Mouse (Mus musculus): ENCODE measurements around the gene Gm49342. TPM values are rescaled to one million over a fixed set of nuclear protein-coding genes. Genes with fewer than 3 reads are reported as not detected.
A peak's percentile ranks its signal among the peaks of the same experiment; 100 is the strongest.
"Not testable (repeated sequence)": the region's sequence is repeated elsewhere in the genome, so short reads cannot be mapped to it uniquely, and the experiment has no call there.

Gene Gm49342
- total RNA-seq (2022) = 10 to 100 TPM in 3 of 4 experiments, 1 to 10 TPM in 1; 8.5 to 15.5 (median 10.8) TPM

DNA sequence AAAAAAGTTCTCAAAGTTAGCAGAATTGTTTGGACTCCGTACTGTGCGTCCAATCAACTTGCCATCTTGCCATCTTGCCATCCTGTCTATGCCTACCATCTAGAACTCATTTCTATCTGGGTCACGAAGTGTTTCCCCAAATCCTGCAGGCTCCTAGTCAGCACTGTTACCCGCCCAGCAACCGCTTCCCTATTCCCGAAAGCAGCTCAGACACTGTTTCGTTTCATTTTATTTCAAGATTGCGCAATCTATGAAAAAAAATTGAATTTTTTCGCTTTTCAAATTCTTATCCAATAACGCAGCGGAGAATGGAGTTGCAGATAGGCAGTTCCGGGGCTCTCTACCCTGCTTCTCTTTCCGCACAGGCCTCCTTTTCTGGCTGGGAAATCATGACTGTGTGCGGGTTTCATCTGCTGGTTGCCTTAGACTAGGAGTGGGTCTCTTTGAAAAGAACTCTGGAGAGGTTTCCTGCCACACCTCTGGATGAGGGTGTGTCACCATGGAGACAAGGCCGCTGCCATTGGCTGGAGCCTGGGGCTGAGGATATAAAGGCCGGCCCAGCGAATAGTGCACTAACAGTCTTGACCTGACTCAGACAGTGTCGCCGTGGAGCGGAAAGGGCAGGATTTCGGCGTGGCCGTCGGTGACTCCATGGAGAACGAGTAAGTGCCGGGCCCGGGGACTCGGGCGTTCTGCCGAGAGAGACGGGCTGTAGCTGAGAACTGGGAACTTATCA, at the start of gene Gm49342:
Gene Gm49342, plus strand, starts transcription at position 586 of the 736 bp plus-strand sequence.
- DNase-seq (ENCODE audit: low spot score in 2 of 2) = peak; percentile 87 to 89

DNA sequence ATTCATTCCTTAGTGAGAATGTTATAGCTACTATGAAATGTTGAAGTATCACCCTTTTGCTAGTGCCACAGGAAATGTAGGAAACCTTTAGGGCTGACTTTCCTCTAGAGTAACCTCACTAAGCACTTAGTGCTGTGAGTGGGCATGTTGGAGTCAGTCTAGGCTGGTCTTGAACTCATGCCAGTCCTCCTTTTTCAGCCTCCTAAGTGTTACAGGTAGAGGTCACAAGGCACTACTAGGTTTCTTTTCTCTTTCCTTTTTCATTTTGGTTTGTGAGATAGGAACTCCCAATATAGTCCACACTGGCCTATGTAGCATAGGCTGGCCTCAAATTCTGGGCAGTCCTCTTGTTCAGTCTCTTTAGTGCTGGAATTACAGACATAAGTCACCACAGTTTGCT, 48.9 kb upstream of the Gm49342 start:
- DNase-seq (ENCODE audit: low spot score in 2 of 2) = no peak

DNA sequence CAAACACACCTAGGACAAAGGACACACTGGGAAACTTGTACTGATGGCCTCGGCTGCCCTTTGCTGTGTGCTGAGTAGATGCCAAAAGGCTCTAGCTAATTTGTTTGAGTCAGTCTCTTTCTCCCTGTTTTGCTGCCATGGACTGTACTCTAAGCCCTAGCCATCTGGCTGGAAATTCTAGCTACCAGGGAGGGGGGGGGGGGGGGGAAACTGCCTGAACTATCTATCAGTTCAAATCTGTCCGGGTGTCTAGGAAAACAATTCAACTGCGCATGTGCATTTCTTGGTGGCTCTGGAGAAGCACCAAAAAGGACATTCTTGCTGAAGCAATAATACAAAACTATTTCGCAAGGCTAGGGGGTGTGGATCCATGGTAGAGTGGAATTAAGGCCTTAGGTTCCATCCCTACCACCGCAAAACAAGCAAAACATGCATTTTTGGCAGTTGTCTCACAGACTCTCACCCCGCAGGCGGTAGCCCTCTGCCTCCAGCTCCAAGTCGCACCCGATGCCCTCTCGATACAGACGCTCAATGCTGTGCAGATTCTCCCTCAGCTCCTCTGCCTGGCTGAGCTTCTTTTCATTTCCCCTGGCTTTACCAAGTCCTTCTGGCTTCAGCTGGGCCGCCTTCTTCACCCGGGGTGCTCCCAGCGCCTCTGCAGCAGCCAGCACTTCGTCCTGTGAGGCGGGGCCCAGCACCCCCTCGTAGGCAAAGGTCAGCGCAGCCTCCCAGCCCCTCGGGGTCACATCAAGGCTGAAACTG, 48.2 kb upstream of the Gm49342 start:
- peak in 1 of 2 experiments; percentile 50 for DNase-seq (ENCODE audit: low spot score in 2 of 2)

GRCm38 (mm10) chr14:50896747-50897373, 47.5 kb upstream of the Gm49342 start:
- peak in 1 of 2 experiments; percentile 28 for DNase-seq (ENCODE audit: low spot score in 2 of 2)

DNA sequence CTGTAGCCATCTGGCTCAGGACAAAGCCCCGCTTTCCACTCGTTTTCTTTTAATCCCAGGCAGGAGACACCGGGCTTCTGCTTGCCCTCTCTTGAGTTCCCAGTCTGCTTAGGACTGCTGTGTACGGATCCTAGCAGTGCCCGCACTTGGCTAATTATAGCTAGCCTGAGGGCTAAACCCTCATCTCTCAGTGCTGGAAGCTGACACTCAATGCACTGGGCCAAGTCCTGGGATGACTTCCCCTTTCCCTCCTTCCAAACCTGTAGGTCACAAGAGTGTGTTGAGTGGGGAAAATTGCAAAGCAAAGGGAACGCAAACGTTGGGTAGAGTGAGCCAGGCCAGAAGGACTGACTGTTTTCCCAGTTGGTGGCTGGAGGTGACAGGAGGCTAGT, 46.9 kb upstream of the Gm49342 start, which contains the start of gene Klhl33:
Gene Klhl33, minus strand, starts transcription at position 134 of the 392 bp plus-strand sequence.
- no peak for DNase-seq (ENCODE audit: low spot score in 2 of 2)

GRCm38 (mm10) chr14:50897992-50898391, 46.3 kb upstream of the Gm49342 start:
- not testable (repeated sequence) for DNase-seq (ENCODE audit: low spot score in 2 of 2)

GRCm38 (mm10) chr14:50903973-50904827, 40.1 kb upstream of the Gm49342 start:
- no peak for DNase-seq (ENCODE audit: low spot score in 2 of 2)

DNA sequence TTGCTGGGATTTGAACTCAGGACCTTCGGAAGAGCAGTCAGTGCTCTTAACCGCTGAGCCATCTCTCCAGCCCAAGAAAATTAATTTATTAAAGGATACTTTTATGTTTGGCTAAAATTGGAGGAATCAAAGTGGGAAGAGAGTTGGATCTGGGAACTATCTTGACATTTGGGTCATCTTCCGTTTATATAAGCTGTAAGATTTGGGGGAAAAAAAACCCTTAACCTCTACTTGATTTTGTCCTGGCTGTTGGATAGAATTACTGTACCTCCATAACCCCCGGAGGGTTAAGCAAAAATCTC, 39.5 kb upstream of the Gm49342 start:
- no peak for DNase-seq (ENCODE audit: low spot score in 2 of 2)

GRCm38 (mm10) chr14:50905327-50905726, 39.0 kb upstream of the Gm49342 start:
- DNase-seq (ENCODE audit: low spot score in 2 of 2) = not testable (repeated sequence)

- no peak for DNase-seq (ENCODE audit: low spot score in 2 of 2)
Observed at GRCm38 (mm10) chr14:50908126-50908525, 36.2 kb upstream of the Gm49342 start.

GRCm38 (mm10) chr14:50911356-50911755, 33.0 kb upstream of the Gm49342 start:
- no peak for DNase-seq (ENCODE audit: low spot score in 2 of 2)

DNA sequence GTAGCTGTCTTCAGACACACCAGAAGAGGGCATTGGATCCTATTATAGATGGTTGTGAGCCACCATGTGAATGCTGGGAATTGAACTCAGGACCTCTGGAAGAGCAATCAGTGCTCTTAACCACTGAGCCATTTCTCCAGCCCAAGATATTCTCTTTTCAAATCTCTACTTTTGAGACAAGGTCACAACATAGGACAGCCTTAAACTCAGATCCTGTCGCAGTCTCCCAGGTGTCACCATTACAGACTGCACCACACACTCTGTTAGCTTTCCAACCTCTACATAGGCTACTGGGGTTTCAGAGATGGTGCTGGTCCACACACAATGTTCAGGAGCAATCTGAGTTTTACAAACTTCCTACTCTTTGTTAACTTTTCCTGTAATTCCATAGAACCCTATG, 20.9 kb upstream of the Gm49342 start:
- not testable (repeated sequence) for DNase-seq (ENCODE audit: low spot score in 2 of 2)

GRCm38 (mm10) chr14:50924281-50925064, 19.8 kb upstream of the Gm49342 start, which contains the start of the genes Osgep and Apex1:
Gene Osgep, minus strand, starts transcription at chr14:50924893.
Gene Apex1, plus strand, starts transcription at chr14:50924968.
- DNase-seq (ENCODE audit: low spot score in 2 of 2) = peak; percentile 97 to 98

DNA sequence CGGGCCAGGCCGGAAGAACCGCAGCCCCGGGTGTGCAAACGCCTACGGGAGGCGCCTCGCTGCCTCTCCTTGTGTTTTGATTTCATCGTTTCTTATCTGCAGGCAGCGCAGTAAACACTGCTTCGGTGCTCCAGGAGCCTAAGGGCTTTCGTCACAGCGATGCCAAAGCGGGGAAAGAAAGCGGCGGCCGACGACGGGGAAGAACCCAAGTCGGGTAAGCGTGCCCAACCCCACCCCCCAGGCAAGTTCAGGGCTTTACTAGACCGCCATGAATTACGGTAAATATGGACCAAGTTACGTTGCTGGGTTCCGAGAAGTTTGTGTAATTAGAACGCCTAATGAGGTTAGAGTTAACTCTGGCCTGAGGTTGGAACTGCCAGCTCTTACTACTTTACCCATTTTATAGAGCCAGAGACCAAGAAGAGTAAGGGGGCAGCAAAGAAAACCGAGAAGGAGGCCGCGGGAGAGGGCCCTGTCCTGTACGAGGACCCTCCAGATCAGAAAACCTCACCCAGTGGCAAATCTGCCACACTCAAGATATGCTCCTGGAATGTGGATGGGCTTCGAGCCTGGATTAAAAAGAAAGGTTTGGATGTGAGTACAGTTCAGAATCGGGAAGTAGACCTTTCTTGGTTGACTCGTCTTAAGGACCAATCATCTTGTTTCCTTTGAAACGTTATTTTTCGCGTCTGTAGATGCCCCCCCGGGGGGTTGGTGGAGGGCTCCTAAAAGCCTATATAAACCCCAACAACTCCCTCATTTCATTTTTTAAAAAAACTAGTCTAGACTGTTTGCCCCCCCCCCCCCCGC, 19.0 kb upstream of the Gm49342 start:
- DNase-seq (ENCODE audit: low spot score in 2 of 2) = no peak

GRCm38 (mm10) chr14:50927366-50927765, 17.0 kb upstream of the Gm49342 start:
- no peak for DNase-seq (ENCODE audit: low spot score in 2 of 2)

DNA sequence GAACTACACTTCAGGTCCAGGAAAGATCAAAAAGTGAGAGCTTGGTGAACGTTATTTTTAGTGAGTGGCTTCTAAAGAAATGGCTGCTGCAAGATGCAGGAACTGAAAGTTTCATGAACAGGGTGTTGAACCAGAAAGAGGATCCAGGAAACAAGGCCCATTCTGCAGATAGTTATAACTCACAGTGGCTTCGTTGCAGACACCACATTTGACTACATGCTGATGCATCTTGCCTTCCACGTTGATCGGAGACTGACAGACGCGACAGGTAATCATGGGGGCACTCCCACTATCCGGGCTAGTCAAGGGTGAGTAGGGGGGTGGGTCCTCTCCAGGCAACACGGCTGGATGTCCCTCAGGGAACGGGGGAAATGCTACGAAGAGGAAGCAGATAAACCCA, 14.4 kb upstream of the Gm49342 start:
- peak in 1 of 2 experiments; percentile 21 for DNase-seq (ENCODE audit: low spot score in 2 of 2)

- no peak for DNase-seq (ENCODE audit: low spot score in 2 of 2)
Observed at GRCm38 (mm10) chr14:50930377-50930753, 14.0 kb upstream of the Gm49342 start.

DNA sequence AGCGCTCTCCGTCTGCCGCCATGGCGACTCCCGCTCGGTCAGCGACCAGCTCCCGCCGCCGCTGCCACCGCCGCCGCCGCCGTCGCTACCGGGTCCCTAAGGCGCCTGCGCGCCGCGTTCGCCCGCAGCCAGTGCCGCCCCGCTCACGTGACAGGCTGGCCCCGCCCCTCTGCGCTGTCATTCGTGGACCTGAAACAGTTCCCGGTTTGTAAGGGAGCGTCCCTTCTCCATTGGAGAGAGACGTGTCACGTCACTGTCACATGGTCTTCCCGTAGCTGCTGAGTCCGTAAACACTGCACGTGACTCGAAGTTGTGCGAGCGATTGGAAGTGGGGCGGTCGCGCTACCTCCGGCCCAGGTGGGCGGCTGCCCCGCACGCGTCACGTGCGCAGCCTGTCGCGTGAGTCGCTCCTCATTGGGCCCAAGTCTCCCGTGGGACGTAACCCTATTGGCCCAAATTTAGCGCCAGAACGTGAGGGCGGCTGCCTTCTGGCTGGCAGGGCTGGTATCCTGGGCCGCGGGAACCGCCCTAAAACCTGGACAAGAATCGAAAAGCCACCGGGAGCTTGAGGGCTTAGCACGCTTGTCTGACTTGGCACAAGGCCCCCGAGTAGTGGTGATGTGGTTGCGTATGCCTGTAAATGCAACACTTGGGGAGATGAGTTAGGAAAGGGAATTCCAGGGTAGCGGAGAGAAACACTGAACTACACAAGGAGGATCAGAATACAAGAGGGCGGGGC, 13.4 kb upstream of the Gm49342 start, which contains the start of the genes Pip4p1 and Pnp:
Gene Pip4p1, minus strand, starts transcription at position 103 of the 739 bp plus-strand sequence.
Gene Pnp, plus strand, starts transcription at position 329 of the 739 bp plus-strand sequence.
- peak; percentile 99 to 100 for DNase-seq (ENCODE audit: low spot score in 2 of 2)
